Mouse (Mus musculus): ENCODE measurements around the gene Klrc1. TPM values are rescaled to one million over a fixed set of nuclear protein-coding genes. Genes with fewer than 3 reads are reported as not detected.

Klrc1 gene
- polyA plus RNA-seq (2014; fragmentation: Illumina TruSeq; extraction: RNeasy Lipid Tissue Mini Kit (QIAGEN cat#74804); ENCODE audit: low read depth, low replicate concordance): 1.6 TPM

GRCm38 (mm10) chr6:129678873-129679272 lies at the start of gene Klrc1:
Gene Klrc1, minus strand, starts transcription at chr6:129678973.

GRCm38 (mm10) chr6:129717032-129717431 lies 38.3 kb upstream of the Klrc1 start, which contains the start of gene Klri1:
Gene Klri1, minus strand, starts transcription at chr6:129717132.

GRCm38 (mm10) chr6:129660589-129660988 lies 18.2 kb downstream of the Klrc1 start, which contains the start of gene Klrc2:
Gene Klrc2, minus strand, starts transcription at chr6:129660689.

GRCm38 (mm10) chr6:129643237-129643636 lies 35.5 kb downstream of the Klrc1 start, which contains the start of gene Klrc3:
Gene Klrc3, minus strand, starts transcription at chr6:129643337.

GRCm38 (mm10) chr6:129623735-129624134 lies 55.0 kb downstream of the Klrc1 start, which contains the start of gene Klrk1:
Gene Klrk1, minus strand, starts transcription at chr6:129623864.

Other genes with a start within 250 kb of the Klrc1 start
- gene Clec1a, start 227.0 kb downstream of the Klrc1 start, polyA plus RNA-seq (2014; fragmentation: Illumina TruSeq; extraction: RNeasy Lipid Tissue Mini Kit (QIAGEN cat#74804); ENCODE audit: low read depth, low replicate concordance): 16.1 TPM
- 0.41 TPM for gene Olr1, start 171.8 kb downstream of the Klrc1 start, polyA plus RNA-seq (2014; fragmentation: Illumina TruSeq; extraction: RNeasy Lipid Tissue Mini Kit (QIAGEN cat#74804); ENCODE audit: low read depth, low replicate concordance)
- gene Tmem52b, start 166.4 kb downstream of the Klrc1 start, polyA plus RNA-seq (2014; fragmentation: Illumina TruSeq; extraction: RNeasy Lipid Tissue Mini Kit (QIAGEN cat#74804); ENCODE audit: low read depth, low replicate concordance): not detected
- 79.3 TPM for gene Gabarapl1, start 145.8 kb downstream of the Klrc1 start, polyA plus RNA-seq (2014; fragmentation: Illumina TruSeq; extraction: RNeasy Lipid Tissue Mini Kit (QIAGEN cat#74804); ENCODE audit: low read depth, low replicate concordance)
- gene Klre1, start 101.1 kb downstream of the Klrc1 start, polyA plus RNA-seq (2014; fragmentation: Illumina TruSeq; extraction: RNeasy Lipid Tissue Mini Kit (QIAGEN cat#74804); ENCODE audit: low read depth, low replicate concordance): 0.52 TPM
- 3.4 TPM for gene Klrd1, start 87.2 kb downstream of the Klrc1 start, polyA plus RNA-seq (2014; fragmentation: Illumina TruSeq; extraction: RNeasy Lipid Tissue Mini Kit (QIAGEN cat#74804); ENCODE audit: low read depth, low replicate concordance)
- 2.4 TPM for gene Klrk1, start 55.1 kb downstream of the Klrc1 start, polyA plus RNA-seq (2014; fragmentation: Illumina TruSeq; extraction: RNeasy Lipid Tissue Mini Kit (QIAGEN cat#74804); ENCODE audit: low read depth, low replicate concordance)
- gene Klrc3, start 35.6 kb downstream of the Klrc1 start, polyA plus RNA-seq (2014; fragmentation: Illumina TruSeq; extraction: RNeasy Lipid Tissue Mini Kit (QIAGEN cat#74804); ENCODE audit: low read depth, low replicate concordance): not detected
- 0.82 TPM for gene Klrc2, start 18.3 kb downstream of the Klrc1 start, polyA plus RNA-seq (2014; fragmentation: Illumina TruSeq; extraction: RNeasy Lipid Tissue Mini Kit (QIAGEN cat#74804); ENCODE audit: low read depth, low replicate concordance)
- not detected for gene Klri1, start 38.2 kb upstream of the Klrc1 start, polyA plus RNA-seq (2014; fragmentation: Illumina TruSeq; extraction: RNeasy Lipid Tissue Mini Kit (QIAGEN cat#74804); ENCODE audit: low read depth, low replicate concordance)
- 0.35 TPM for gene Klri2, start 61.5 kb upstream of the Klrc1 start, polyA plus RNA-seq (2014; fragmentation: Illumina TruSeq; extraction: RNeasy Lipid Tissue Mini Kit (QIAGEN cat#74804); ENCODE audit: low read depth, low replicate concordance)
- not detected for gene Gm156, start 105.3 kb upstream of the Klrc1 start, polyA plus RNA-seq (2014; fragmentation: Illumina TruSeq; extraction: RNeasy Lipid Tissue Mini Kit (QIAGEN cat#74804); ENCODE audit: low read depth, low replicate concordance)
- gene Gm17631, start 183.7 kb upstream of the Klrc1 start, polyA plus RNA-seq (2014; fragmentation: Illumina TruSeq; extraction: RNeasy Lipid Tissue Mini Kit (QIAGEN cat#74804); ENCODE audit: low read depth, low replicate concordance): not detected
- gene Klra17, start 197.7 kb upstream of the Klrc1 start, polyA plus RNA-seq (2014; fragmentation: Illumina TruSeq; extraction: RNeasy Lipid Tissue Mini Kit (QIAGEN cat#74804); ENCODE audit: low read depth, low replicate concordance): not detected
- gene Klra5, start 238.7 kb upstream of the Klrc1 start, polyA plus RNA-seq (2014; fragmentation: Illumina TruSeq; extraction: RNeasy Lipid Tissue Mini Kit (QIAGEN cat#74804); ENCODE audit: low read depth, low replicate concordance): not detected